Mouse (Mus musculus) hindbrain, embryonic 12.5 days (tissue): Measurements from ENCODE around the gene Ndufa11. TPM values are rescaled to one million over a fixed set of nuclear protein-coding genes. Genes with fewer than 3 reads are reported as not detected.

ENCODE experiments used
- ATAC-seq: fragments of 200-750 bp; cut with Nextera tagmentation; 2 replicates; pipeline ENCODE4 v1.8.0; 2017; ENCODE audit warnings: moderate TSS enrichment; ENCODE audit not compliant: low FRiP score
- H3K27ac ChIP-seq: fragments of 300-500 bp; sonication (generic); 2 replicates; pipeline ENCODE4 v1.5.1; 2016; ENCODE audit warnings: mild to moderate bottlenecking
- H3K27me3 ChIP-seq: fragments of 300-500 bp; sonication (generic); 2 replicates; pipeline ENCODE4 v1.6.1; 2016; ENCODE audit warnings: mild to moderate bottlenecking
- H3K36me3 ChIP-seq: fragments of 300-500 bp; sonication (generic); 2 replicates; pipeline ENCODE4 v1.6.1; 2016; ENCODE audit warnings: mild to moderate bottlenecking
- H3K4me1 ChIP-seq: fragments of 300-500 bp; sonication (generic); 2 replicates; pipeline ENCODE4 v1.6.1; 2016
- H3K4me2 ChIP-seq: fragments of 300-500 bp; sonication (generic); replicated peaks from 2 replicates; pipeline ENCODE4 v1.6.1; 2016; ENCODE audit warnings: mild to moderate bottlenecking
- H3K4me3 ChIP-seq: fragments of 300-500 bp; sonication (generic); 2 replicates; pipeline ENCODE4 v1.5.1; 2016; ENCODE audit warnings: mild to moderate bottlenecking
- H3K9ac ChIP-seq: fragments of 300-500 bp; sonication (generic); 2 replicates; pipeline ENCODE4 v1.6.1; 2016; ENCODE audit warnings: mild to moderate bottlenecking, moderate library complexity
- H3K9me3 ChIP-seq: fragments of 300-500 bp; sonication (generic); replicated peaks from 2 replicates; pipeline ENCODE4 v1.6.1; 2016; ENCODE audit warnings: mild to moderate bottlenecking
- WGBS: fragments of 180-500 bp; shearing (Covaris S2); methylation state at CpG from one replicate; pipeline ENCODE4 v1.1.7; 2016; 5-methylcytosine and 5-hydroxymethylcytosine counted together
- polyA plus RNA-seq: library from polyadenylated mRNA; unstranded; fragments of >200 nt; fragmentation: Nextera tagmentation; extraction: Ambion mirVana; gene quantifications from 2 replicates; pipeline ENCODE4 v1.2.1, GENCODE M21; 2016

Gene Ndufa11
- polyA plus RNA-seq, 1 experiment from 2014 or later: 382 TPM

GRCm38 (mm10) chr17:56688689-56689088 lies 28.9 kb upstream of the Ndufa11 start:
- no peaks in the 10 kb centered on the region for H3K27me3 ChIP-seq
- no peak overlapping the region for H3K4me3 ChIP-seq
- no peak for ATAC-seq
- 96% methylated on average over 2 of the region's 2 CpGs for WGBS
- peaks cover 13% of the 10 kb centered on the region for H3K4me1 ChIP-seq
- no peaks in the 10 kb centered on the region for H3K9me3 ChIP-seq
- H3K36me3 ChIP-seq: peaks cover 85% of the 10 kb centered on the region
- no peak overlapping the region for H3K9ac ChIP-seq
- no peak overlapping the region for H3K27ac ChIP-seq
- H3K4me2 ChIP-seq: no peak overlapping the region

DNA sequence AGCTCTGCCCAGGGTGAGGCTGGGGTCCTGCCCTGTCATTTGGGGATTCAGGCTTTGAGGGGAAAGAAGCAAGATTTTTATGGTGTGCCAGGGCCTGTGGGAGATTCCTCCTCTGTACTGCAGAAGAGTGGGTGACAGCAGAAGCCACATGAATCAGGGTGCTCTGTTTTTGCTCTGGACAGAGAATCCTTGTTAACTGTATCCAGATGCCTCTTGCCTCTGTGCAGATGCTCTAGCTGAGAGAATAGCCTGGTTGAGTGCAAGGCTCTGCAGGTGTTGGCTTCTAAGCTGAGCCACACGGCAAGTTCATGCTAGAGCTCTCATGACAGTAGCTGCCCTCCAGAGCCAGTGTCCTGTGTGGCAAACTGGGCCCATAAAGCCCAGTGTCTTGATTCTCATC lies 24.2 kb upstream of the Ndufa11 start:
- 95% methylated on average over 1 of the region's 1 CpGs for WGBS
- no peak overlapping the region for H3K4me3 ChIP-seq
- no peak overlapping the region for H3K9ac ChIP-seq
- H3K27ac ChIP-seq: 0 out of 2 replicates have a peak overlapping the region, but pooled peaks have one; percentile 12
- H3K36me3 ChIP-seq: peaks cover 88% of the 10 kb centered on the region
- no peaks in the 10 kb centered on the region for H3K27me3 ChIP-seq
- no peaks in the 10 kb centered on the region for H3K9me3 ChIP-seq
- no peak for ATAC-seq
- no peak overlapping the region for H3K4me2 ChIP-seq
- peaks cover 18% of the 10 kb centered on the region for H3K4me1 ChIP-seq

DNA sequence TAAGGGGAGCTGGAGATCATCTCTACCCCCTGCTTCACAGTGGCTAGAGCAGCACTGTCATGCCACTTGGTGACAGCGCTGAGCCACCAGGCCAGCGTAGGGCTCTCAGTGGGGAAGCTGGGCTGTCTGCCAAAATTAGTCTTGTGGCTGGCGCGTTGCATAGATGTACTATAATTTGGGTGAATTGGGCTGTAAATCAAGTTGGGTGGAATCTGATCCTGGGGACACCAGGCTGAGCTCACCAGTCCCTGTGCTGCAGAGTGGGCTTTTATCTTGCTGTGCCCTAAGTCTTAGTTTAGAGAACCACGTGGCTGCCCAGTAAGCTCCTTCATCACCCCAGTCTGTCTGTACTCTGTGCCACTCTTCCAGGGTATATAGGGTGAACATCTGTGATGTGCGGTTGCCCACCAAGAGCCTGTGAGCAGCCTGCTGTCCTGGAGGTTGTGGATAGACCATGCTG lies 23.7 kb upstream of the Ndufa11 start:
- Histone ChIP-seq H3K27ac (0 out of 2 replicates have a peak overlapping the region, but pooled peaks have one; percentile 12), H3K27me3 (no peaks in the 10 kb centered on the region), H3K4me2 (no peak overlapping the region), H3K9ac (no peak overlapping the region), H3K4me1 (peaks cover 18% of the 10 kb centered on the region), H3K4me3 (no peak overlapping the region), H3K36me3 (peaks cover 88% of the 10 kb centered on the region), H3K9me3 (no peaks in the 10 kb centered on the region)
- WGBS: 67% methylated on average over 6 of the region's 6 CpGs
- 0 out of 2 replicates have a peak, but pooled peaks have one; percentile 38 for ATAC-seq

- Histone ChIP-seq H3K27ac (no peak overlapping the region), H3K4me3 (no peak overlapping the region), H3K27me3 (no peaks in the 10 kb centered on the region), H3K4me2 (no peak overlapping the region), H3K4me1 (no peaks in the 10 kb centered on the region), H3K36me3 (peaks cover 92% of the 10 kb centered on the region), H3K9ac (no peak overlapping the region), H3K9me3 (no peaks in the 10 kb centered on the region)
- 76% methylated on average over 2 of the region's 2 CpGs for WGBS
- no peak for ATAC-seq
Observed at GRCm38 (mm10) chr17:56700451-56700850, 17.1 kb upstream of the Ndufa11 start.

DNA sequence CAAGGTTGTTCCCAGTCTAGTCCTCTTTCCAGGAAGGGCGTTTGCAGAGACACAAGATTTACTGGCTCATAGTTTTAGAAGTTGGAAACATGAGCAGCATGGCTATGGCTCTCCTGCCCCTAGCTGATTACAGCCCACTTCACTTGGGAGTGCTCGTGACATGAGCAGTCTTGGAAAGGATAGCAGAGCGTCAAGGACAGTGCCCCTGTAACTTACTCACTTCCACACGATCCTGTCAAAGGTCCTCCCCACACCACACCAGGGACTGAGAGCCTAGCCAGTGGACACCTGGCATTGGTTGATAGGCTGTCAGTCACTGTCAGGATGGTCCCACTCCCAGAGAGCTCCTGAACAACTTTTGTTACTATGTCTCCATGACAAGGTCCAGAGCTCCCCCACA lies 14.5 kb upstream of the Ndufa11 start:
- Histone ChIP-seq H3K4me3 (no peak overlapping the region), H3K27ac (no peak overlapping the region), H3K9ac (no peak overlapping the region), H3K36me3 (peaks cover 94% of the 10 kb centered on the region), H3K4me1 (no peaks in the 10 kb centered on the region), H3K4me2 (no peak overlapping the region), H3K9me3 (no peaks in the 10 kb centered on the region), H3K27me3 (no peaks in the 10 kb centered on the region)
- 89% methylated on average over 4 of the region's 4 CpGs for WGBS
- ATAC-seq: no peak

DNA sequence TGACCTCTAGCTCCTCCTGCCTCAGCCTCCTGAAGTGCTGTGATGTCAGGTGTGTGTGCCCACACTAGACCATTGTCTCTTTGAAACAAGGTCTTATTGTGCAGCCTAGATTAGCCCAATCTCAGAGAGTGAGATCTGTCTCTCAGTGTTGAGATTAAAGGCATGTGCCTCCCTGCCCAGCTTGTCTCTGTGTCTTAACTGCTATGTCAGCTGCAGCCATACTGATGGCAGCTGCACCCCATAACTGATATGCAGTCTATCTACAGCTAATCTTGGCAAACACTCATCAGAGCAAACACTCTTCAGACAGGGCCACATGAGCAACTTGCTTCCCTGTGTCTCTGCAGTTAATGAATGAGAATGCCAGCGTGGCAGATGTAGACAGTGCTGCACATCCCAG lies 11.1 kb upstream of the Ndufa11 start:
- Histone ChIP-seq H3K9me3 (no peaks in the 10 kb centered on the region), H3K4me1 (no peaks in the 10 kb centered on the region), H3K4me3 (no peak overlapping the region), H3K4me2 (no peak overlapping the region), H3K27ac (no peak overlapping the region), H3K36me3 (peaks cover 95% of the 10 kb centered on the region), H3K27me3 (no peaks in the 10 kb centered on the region), H3K9ac (no peak overlapping the region)
- no peak for ATAC-seq
- WGBS: 97% methylated on average over 1 of the region's 1 CpGs

DNA sequence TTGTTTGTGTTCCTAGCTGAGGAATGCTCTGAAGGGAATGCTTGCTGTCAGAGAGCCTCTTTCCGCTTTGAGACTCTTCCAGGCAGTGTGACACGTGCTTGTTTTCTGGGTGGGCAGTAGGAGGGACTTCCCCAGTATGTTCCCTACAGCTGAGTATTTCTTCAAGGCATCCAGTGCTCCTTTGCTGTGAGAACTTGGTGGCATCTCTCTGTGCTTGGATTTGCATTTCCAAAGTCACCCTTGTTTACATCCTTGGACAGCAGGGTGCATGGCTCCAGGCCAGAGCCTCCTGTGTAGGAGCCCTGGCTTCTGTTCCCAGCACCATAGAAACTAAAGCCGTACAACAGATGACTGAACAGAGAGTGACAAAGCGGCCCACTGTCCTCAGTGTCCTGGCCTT lies 8.9 kb upstream of the Ndufa11 start:
- Histone ChIP-seq H3K9me3 (no peaks in the 10 kb centered on the region), H3K4me2 (no peak overlapping the region), H3K4me3 (no peak overlapping the region), H3K4me1 (no peaks in the 10 kb centered on the region), H3K9ac (no peak overlapping the region), H3K27me3 (no peaks in the 10 kb centered on the region), H3K36me3 (peaks cover 90% of the 10 kb centered on the region), H3K27ac (no peak overlapping the region)
- no peak for ATAC-seq
- WGBS: 90% methylated on average over 4 of the region's 4 CpGs

DNA sequence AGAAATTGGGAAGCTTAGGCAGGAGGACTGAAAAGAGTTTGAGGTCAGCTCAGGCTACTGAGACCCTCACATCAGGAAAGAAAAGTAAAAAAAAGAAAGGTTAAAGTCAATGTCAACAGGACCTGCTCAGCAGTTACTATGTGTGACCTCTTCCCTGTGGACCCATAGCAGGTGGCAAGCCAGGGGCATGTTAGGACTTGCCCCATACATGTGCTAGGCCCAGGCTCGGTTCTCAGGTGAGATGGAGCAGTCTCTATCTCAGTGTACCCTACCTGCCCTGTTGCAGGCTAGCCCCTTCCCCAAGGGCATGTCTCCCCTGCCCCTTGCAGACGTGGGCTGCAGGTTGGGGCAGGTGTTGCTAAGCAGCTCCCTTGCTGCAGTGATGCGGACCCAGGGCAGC lies 7.9 kb upstream of the Ndufa11 start:
- Histone ChIP-seq H3K27me3 (no peaks in the 10 kb centered on the region), H3K36me3 (peaks cover 81% of the 10 kb centered on the region), H3K27ac (no peak overlapping the region), H3K4me3 (no peak overlapping the region), H3K9me3 (no peaks in the 10 kb centered on the region), H3K9ac (no peak overlapping the region), H3K4me2 (no peak overlapping the region), H3K4me1 (no peaks in the 10 kb centered on the region)
- 95% methylated on average over 3 of the region's 3 CpGs for WGBS
- no peak for ATAC-seq

DNA sequence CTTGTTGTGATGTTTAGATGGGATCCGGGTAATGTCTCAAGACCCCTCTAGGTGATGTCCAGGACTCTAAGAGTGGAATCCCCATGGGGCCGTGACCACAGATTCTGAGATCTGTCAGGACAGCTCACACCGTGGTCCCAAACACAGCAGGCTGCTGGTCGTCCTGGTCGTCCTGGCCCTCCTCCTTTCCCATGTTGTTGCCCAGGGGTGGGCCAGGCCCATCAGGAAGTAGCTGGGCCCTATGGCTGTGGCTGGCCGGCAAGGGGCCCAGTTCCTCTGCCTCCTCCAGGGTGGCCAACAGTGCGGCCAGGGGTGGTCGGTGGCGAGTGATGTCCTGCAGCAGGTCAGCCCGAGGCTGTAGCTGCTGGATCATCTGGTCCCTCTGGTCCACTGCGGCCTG lies 2.2 kb upstream of the Ndufa11 start:
- Histone ChIP-seq H3K4me1 (peaks cover 31% of the 10 kb centered on the region), H3K4me3 (peak overlapping the region; percentile 74; the same call in 1 of the 2 replicates), H3K36me3 (peaks cover 26% of the 10 kb centered on the region), H3K27me3 (no peaks in the 10 kb centered on the region), H3K4me2 (peak overlapping the region; percentile 64), H3K27ac (no peak overlapping the region), H3K9ac (0 out of 2 replicates have a peak overlapping the region, but pooled peaks have one; percentile 84), H3K9me3 (no peaks in the 10 kb centered on the region)
- WGBS: 60% methylated on average over 11 of the region's 11 CpGs
- no peak for ATAC-seq

DNA sequence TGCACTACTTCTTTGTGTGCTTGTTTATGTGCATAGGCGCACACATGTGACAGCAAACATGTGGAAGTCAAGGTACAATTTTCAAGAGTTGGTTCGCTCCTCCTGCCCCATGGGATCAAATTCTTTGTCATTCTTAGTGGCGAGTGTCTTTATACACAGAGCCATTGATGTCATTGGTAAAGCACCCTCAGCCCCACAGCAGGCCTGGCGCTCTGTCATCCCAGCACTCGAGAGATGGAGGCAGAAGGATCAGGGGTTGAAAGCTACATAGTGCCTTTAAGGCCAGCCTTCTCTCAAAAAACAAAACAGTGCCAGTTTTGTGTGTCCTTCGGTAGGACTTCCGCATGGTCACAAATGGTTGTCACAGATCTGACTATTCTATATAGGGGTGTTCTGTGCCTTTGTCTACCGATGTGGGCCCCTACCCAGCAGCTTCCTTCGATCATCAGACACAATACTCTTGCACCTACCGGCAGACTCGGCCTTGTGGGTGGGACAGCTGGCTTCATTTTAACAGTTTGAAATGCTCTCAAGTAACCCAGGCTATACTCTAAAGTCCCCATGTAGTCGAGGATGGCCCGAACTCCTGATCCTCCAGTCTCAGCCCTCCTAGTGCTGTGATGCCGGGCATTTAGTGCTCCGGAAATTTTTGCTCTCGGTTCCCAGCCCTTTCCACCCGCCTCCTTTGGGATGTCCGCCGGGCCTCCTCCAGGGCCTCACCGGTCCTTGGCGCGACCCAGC lies 1.5 kb upstream of the Ndufa11 start:
- no peaks in the 10 kb centered on the region for H3K9me3 ChIP-seq
- H3K27me3 ChIP-seq: no peaks in the 10 kb centered on the region
- peak overlapping the region; percentile 86 for H3K27ac ChIP-seq
- peak overlapping the region; percentile 74 for H3K4me3 ChIP-seq
- H3K9ac ChIP-seq: peak overlapping the region; percentile 84
- ATAC-seq: peak; percentile 1
- peaks cover 31% of the 10 kb centered on the region for H3K4me1 ChIP-seq
- H3K36me3 ChIP-seq: peaks cover 22% of the 10 kb centered on the region
- peak overlapping the region; percentile 64 for H3K4me2 ChIP-seq
- WGBS: 25% methylated on average over 22 of the region's 22 CpGs

- H3K4me1 ChIP-seq: peaks cover 31% of the 10 kb centered on the region
- H3K9me3 ChIP-seq: no peaks in the 10 kb centered on the region
- H3K27ac ChIP-seq: peak overlapping the region; percentile 86
- peaks cover 22% of the 10 kb centered on the region for H3K36me3 ChIP-seq
- peak; percentile 95 for ATAC-seq
- WGBS: 2% methylated on average over 52 of the region's 55 CpGs
- peak overlapping the region; percentile 74 for H3K4me3 ChIP-seq
- peak overlapping the region; percentile 64 for H3K4me2 ChIP-seq
- peak overlapping the region; percentile 84 for H3K9ac ChIP-seq
- H3K27me3 ChIP-seq: no peaks in the 10 kb centered on the region
Observed at GRCm38 (mm10) chr17:56716655-56717362, 758 bp upstream of the Ndufa11 start.

GRCm38 (mm10) chr17:56722441-56722840 lies 4.9 kb downstream of the Ndufa11 start:
- Histone ChIP-seq H3K4me3 (no peak overlapping the region), H3K27ac (no peak overlapping the region), H3K27me3 (no peaks in the 10 kb centered on the region), H3K36me3 (peaks cover 46% of the 10 kb centered on the region), H3K9me3 (0 out of 2 replicates have a peak, but pooled peaks cover 4% of the 10 kb centered on the region), H3K4me2 (no peak overlapping the region), H3K9ac (no peak overlapping the region; the same call in 1 of the 2 replicates), H3K4me1 (peaks cover 25% of the 10 kb centered on the region)
- no peak for ATAC-seq
- WGBS: 93% methylated on average over 5 of the region's 5 CpGs
